Mouse (Mus musculus) ovary, postnatal 36 days (tissue): ENCODE results near the gene Ncor1.
A peak's percentile ranks its signal among the peaks of the same experiment; 100 is the strongest.
"Not testable (repeated sequence)": the region's sequence is repeated elsewhere in the genome, so short reads cannot be mapped to it uniquely, and the experiment has no call there.

Experiments
- DNase-seq: peaks from one replicate; pipeline ENCODE4 v3.0.0; 2022; ENCODE audit warnings: low spot score, mixed read lengths

Gene Ncor1

GRCm38 (mm10) chr11:62458276-62458724 lies at the start of gene Ncor1, which contains the start of gene Pigl:
Gene Ncor1, minus strand, starts transcription at chr11:62458541.
Gene Pigl, plus strand, starts transcription at chr11:62458460.
- peak; percentile 84 for DNase-seq

GRCm38 (mm10) chr11:62507683-62508082 lies 49.3 kb upstream of the Ncor1 start:
- no peak for DNase-seq

- no peak for DNase-seq
These were observed 42.2 kb upstream of the Ncor1 start for GRCm38 (mm10) chr11:62500529-62500928.

DNA sequence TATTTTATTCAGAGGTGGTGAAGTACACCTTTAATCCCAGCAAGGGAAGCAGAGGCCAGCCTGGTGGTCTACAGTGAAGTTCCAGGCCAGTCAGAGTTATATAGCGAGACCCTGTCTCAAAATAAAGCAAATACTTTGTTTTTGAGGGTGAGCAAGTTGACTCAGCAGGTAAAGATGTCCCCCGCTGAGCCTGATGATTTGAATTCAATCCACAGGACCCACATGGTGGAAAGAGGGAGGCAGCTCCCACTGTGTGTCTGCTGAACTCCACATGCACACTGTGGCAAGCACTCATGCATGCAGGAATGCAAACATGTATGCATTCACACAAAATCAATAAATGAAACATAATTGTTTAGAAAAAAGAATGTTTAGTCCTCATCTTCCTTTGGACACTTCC lies 40.5 kb upstream of the Ncor1 start:
- DNase-seq: no peak

GRCm38 (mm10) chr11:62497181-62497580 lies 38.8 kb upstream of the Ncor1 start:
- no peak for DNase-seq

- no peak for DNase-seq
These were observed 37.9 kb upstream of the Ncor1 start for GRCm38 (mm10) chr11:62496151-62496715.

DNA sequence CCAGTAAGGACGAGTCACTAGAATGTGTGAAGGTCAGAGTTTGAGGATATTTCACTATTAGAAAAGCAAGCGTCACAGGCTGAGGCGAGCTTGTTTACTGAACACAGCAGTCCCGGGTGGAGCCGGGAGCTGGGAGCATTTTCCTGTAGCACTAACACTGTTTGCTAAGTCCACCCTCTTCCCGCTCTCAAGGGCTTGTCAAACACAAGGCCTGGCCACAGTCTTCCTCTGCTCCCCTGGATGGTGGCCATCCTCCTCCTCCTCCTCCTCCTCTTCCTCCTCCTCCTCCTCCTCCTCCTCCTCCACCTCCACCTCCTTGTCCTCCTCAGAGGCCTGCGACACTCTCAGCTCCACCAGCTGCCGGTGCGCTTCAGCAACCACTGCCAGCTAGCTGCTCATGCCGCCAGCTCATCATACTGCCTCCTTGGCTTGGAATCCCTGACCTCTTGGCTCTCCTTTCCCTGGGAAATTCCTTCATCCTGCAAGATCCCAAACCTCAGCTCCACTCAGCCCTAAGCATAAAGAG lies 37.0 kb upstream of the Ncor1 start:
- DNase-seq: peak; percentile 41

DNA sequence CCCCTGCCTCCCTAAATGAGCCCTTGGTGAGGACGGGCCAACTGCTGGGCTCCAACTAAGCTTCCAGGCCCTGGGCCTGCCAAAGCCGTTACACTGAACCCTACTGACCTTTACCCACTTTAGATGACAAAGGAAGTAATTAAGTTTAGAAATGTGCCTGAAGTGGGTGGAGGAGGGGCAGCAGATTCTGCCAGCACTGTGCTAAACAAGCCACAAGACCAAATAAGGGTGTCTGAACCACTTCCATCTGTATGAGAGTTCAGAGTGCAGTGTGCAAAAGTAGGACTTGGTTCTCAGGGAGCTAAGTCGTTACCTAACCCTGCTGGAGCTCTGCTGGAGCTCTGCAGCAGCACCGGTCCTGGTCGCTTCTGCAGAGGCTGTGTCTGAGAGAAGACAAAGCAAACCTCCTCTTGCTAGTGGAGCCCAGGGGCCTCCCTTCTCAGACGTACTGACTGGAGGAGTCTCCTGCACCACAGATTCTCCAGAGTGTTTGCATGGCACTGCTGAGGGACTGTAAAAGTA lies 36.5 kb upstream of the Ncor1 start:
- DNase-seq: peak; percentile 49

DNA sequence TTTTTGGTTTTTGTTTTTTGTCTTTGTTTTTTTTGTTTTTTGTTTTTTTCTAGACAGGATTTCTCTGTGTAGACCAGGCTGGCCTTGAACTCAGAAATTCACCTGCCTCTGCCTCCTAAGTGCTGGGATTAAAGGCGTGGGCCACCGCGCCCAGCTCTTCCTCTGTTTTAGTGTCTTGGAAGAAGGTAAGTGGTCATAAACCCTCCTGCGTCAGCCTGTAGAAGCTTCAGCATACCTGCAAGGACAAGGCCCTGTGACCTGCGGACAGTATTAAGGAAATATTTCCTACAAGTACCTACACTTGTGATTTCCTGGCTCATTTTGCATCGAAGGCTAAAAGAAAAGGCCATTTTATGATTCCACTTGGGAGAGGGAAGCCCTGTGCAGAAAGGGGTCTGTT lies 35.4 kb upstream of the Ncor1 start:
- DNase-seq: no peak

DNA sequence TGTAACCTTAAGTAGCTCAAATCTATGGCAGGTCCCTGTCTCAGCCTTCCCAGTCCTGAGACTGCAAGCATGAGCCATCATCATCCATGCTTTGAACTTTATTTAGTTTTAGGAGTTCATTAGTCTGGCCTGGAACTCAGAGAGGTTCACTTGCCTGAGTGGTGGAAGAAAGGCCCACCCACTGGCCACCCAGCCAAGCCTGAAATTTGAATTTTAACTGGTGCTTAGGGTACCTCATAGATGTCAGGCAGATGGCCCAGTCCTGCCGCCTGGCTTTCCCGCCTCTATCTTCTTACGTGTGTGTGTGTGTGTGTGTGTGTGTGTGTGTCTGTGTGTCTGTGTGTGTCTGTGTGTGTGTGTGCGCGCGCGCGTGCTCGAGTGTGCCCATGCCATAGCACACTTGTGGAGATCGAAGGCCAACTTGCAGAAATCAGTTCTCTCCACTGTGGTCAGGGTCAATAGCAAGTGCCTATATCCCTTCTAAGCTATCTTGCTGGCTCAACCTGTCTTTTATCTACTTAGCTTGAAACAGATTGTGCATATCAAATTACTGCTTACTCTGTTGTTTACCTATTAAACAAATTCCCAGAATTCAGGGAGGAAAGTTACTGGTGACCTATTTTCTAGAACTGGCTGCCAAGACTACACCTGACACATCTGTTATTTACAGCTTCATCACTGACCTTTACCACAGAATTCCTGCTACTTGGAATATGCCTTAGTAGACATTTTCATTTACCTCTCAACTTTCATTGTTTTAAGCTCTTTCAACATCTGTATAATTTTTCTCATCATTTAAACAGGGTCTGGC lies 29.4 kb upstream of the Ncor1 start:
- DNase-seq: no peak

DNA sequence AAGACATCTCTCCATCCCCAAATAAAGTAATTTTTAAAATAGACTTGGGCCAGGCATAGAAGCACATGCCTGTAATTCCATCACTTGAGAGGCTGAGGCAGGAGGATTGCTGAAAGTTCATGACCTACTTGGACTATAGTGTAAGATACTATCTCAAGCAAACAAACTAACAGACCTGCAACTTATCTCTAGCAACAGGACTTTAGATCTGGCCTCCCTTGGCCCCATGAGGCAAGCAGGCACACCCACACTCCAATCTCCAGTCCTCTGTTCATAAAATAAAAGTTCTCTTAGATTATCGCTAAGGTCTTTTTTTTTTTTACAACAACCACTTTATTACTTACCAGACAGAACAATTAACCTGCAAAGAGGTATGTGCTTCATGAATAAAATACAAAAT lies 28.6 kb upstream of the Ncor1 start:
- DNase-seq: no peak

DNA sequence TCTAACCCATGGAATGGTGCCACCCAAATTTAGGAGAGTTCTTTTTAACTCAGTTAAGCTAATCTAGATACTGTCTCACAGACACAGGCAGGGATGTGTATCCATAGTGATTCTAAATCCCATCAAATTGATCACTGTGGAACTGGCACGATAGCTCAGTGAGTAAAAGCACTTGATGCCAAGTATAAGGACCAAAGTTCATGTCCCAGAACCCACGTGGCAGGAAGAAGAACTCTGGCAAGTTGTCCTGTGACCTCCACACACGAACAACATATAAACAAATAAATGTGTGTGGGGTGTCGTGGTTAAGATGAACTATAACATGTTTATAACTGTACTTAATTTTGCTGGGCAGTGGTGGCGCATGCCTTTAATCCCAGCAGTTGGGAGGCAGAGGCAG lies 21.2 kb upstream of the Ncor1 start:
- no peak for DNase-seq

DNA sequence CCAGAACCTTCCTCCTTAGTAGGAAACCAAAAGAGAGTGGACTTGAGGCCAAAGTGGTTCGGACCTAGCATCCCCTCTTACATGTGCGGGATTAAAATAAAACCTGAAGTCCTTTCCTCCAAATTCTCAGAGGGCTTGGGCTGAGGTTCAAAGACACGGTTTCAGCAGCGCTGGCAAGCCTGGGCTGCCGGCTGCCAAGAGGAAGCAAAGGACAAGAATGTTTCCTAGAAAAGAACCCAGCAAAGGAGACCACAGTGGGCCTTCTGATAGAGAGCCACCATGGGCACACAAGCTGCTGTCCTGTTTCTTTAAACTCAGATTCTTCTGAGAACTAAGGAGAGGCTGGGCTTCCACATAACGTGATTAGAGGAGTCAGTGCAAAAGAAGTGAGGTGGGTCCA lies 20.6 kb upstream of the Ncor1 start:
- DNase-seq: no peak

- DNase-seq: peak; percentile 21
These were observed 17.8 kb upstream of the Ncor1 start for GRCm38 (mm10) chr11:62476156-62476555.

DNA sequence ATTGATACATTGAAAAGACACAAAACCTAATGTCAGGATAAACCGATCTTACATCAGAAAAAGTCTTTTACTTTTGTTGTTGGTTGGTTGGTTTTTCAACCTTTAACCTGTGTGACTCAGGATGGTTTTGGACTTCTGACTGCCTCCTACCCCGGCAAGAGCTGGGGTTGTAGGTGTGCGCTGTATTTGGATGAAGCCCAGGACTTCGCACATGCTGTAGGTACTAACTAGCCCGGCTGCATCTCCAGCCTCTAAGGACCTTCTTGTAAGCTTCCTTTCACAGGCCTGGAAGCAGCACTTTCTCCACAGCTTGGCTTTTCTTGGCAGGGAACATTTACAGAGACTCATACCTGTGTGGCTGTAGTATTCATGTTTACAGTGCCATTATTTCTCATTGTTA lies 15.2 kb upstream of the Ncor1 start:
- no peak for DNase-seq

DNA sequence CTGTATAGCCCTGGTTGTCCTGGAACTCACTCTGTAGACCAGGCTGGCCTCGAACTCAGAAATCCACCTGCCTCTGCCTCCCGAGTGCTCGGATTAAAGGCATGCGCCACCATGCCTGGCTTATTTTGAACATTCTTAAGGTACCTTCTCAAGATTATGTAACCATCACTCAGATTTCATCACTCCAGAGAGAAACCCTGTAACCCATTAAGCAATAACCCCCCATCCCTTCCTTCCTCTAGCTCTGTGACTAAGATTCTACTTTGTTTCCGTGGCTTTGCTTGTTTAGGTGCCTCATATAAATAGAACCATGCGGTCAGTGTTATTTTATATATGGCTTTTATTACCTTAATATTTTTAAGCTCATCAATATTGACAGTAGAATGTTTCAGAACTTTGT lies 12.1 kb upstream of the Ncor1 start:
- DNase-seq: no peak

DNA sequence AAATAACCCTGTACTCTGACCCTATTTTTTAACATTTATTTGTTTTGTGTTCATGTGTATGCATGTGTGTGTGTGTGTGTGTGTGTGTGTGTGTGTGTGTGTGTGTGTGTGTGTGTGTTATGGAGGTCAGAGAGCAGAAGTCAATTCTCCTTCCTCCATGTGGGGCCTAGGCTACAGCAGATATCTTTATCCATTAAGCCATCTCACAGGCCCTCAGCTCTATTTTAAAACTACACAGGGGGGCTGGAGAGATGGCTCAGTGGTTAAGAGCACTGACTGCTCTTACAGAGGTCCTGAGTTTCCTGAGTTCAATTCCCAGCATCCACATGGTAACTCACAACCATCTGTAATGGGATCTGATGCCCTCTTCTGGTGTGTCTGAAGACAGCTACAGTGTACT lies 8.9 kb upstream of the Ncor1 start:
- not testable (repeated sequence) for DNase-seq

GRCm38 (mm10) chr11:62466546-62466945 lies 8.2 kb upstream of the Ncor1 start:
- no peak for DNase-seq

DNA sequence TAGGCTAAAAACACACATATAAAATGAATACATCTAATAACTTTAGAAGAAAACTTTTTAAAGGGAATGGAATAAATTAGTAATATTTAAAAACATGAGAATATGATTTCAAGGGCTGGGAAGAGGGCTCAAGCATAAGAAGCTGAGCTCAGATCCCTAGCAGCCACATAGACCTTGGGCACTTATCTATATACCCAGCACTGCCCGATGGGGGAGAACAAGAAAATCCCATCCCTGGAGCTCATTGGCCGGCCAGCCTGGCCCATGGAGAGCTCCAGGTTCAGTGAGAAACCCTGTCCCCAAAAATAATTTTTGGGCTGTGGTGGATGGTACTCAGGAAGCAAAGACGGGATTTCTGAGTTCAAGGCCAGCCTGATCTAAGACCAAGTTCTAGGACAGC lies 7.5 kb upstream of the Ncor1 start:
- no peak for DNase-seq

DNA sequence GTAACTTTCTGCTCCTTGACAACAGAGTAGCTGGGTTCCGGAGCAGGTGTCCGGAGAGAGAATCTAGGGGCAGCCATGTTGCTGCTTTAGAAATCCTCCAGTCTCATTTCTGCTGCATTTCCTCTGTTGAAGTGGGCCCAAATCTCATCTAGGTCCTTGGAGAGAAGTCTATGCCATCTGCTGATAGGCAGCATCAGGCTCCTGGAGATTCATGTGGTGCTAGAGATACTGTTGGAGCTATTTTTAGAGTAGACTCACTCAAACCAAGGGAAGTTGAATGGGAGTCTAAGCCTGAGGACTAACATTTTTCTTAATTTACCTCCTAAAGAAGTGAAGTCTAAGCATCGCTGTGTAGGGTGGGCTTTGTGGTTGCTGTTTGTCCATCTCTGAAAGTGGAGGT lies 6.4 kb upstream of the Ncor1 start:
- DNase-seq: no peak

DNA sequence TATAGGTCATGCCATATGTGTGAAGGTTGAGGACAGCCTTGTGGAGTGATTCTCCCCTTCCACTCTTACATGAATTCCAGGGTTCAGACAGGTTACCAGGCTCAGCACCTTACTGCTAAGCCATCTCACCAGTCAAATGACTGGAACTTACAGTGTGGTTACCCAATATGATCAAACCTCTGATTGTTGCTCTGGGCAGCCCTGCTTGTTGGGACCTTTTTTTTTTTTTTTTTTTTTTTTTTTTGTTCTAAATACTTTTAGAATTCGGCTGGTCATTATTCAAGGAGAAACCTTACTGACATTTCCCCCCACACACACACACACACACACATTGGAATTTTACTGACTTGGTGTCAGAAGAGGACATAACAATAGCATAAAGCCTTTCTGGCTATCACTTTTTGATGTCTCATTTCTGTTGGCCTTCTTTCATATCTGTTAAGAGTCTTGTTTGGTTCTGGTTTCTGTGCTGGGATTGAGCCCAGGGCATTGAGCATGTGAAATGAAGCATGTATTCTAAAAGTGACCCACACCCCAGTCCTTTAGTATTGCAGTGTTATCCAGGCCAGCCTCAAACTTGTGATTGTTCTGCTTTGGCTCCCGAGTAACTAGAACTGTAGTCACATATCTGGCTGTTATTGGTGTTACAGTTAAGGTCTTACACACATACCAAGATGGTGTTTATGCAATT lies 5.0 kb upstream of the Ncor1 start:
- DNase-seq: no peak

GRCm38 (mm10) chr11:62462529-62462928 lies 4.2 kb upstream of the Ncor1 start:
- DNase-seq: not testable (repeated sequence)

- no peak for DNase-seq
These were observed 439 bp upstream of the Ncor1 start for GRCm38 (mm10) chr11:62458780-62459179.
